Mouse (Mus musculus) stomach, embryonic 14.5 days (tissue): ENCODE measurements around the gene Tm2d3. TPM values are rescaled to one million over a fixed set of nuclear protein-coding genes. Genes with fewer than 3 reads are reported as not detected.

Source experiments
- polyA plus RNA-seq: library from polyadenylated mRNA; unstranded; fragments of >200 nt; fragmentation: Nextera tagmentation; extraction: Ambion mirVana; gene quantifications from 2 replicates; pipeline ENCODE4 v1.2.1, GENCODE M21; 2014

Gene Tm2d3
- polyA plus RNA-seq, 1 experiment from 2014 or later, result 98.5 TPM

Other genes starting within 250 kb of the Tm2d3 start
- gene Tjp1, start 163.4 kb upstream of the Tm2d3 start, polyA plus RNA-seq, result 13.4 and 16.8 TPM in 2 replicates
- 8.7 and 9.1 TPM in 2 replicates for gene Tarsl2, start 46.3 kb upstream of the Tm2d3 start, polyA plus RNA-seq
- gene Pcsk6, start 170.6 kb downstream of the Tm2d3 start, polyA plus RNA-seq, result 4.3 and 4.9 TPM in 2 replicates